Mouse (Mus musculus) limb, embryonic 15.5 days (tissue): ENCODE measurements around the gene Odf3l2. TPM values are rescaled to one million over a fixed set of nuclear protein-coding genes. Genes with fewer than 3 reads are reported as not detected.

Experiments used
- ATAC-seq: fragments of 200-750 bp; cut with Nextera tagmentation; 2 replicates; pipeline ENCODE4 v1.8.0; 2017; ENCODE audit warnings: low read depth, moderate TSS enrichment; ENCODE audit not compliant: insufficient number of reproducible peaks, low FRiP score, low TSS enrichment
- H3K27ac ChIP-seq: fragments of 300-500 bp; sonication (generic); 2 replicates; pipeline ENCODE4 v1.5.1; 2015; ENCODE audit warnings: moderate library complexity, mild to moderate bottlenecking, inconsistent platforms
- H3K27me3 ChIP-seq: fragments of 300-500 bp; sonication (generic); 2 replicates; pipeline ENCODE4 v1.6.1; 2015; ENCODE audit warnings: inconsistent platforms
- H3K36me3 ChIP-seq: fragments of 300-500 bp; sonication (generic); 2 replicates; pipeline ENCODE4 v1.6.1; 2015; ENCODE audit warnings: inconsistent platforms
- H3K4me1 ChIP-seq: fragments of 300-500 bp; sonication (generic); 2 replicates; pipeline ENCODE4 v1.6.1; 2015; ENCODE audit warnings: inconsistent platforms
- H3K4me2 ChIP-seq: fragments of 300-500 bp; sonication (generic); 2 replicates; pipeline ENCODE4 v1.6.1; 2015; ENCODE audit warnings: mild to moderate bottlenecking, inconsistent platforms
- H3K4me3 ChIP-seq: fragments of 300-500 bp; sonication (generic); 2 replicates; pipeline ENCODE4 v1.5.1; 2015; ENCODE audit warnings: mild to moderate bottlenecking, inconsistent platforms
- H3K9ac ChIP-seq: fragments of 300-500 bp; sonication (generic); 2 replicates; pipeline ENCODE4 v1.6.1; 2015; ENCODE audit warnings: inconsistent platforms
- H3K9me3 ChIP-seq: fragments of 300-500 bp; sonication (generic); 2 replicates; pipeline ENCODE4 v1.6.1; 2016; ENCODE audit warnings: inconsistent platforms
- WGBS: fragments of 180-500 bp; shearing (Covaris S2); methylation state at CpG from one replicate; pipeline ENCODE4 v1.1.7; 2015; 5-methylcytosine and 5-hydroxymethylcytosine counted together
- polyA plus RNA-seq: library from polyadenylated mRNA; unstranded; fragments of >200 nt; fragmentation: Nextera tagmentation; extraction: Ambion mirVana; gene quantifications from 2 replicates; pipeline ENCODE4 v1.2.1, GENCODE M21; 2015

Odf3l2 gene
- polyA plus RNA-seq, 1 experiment from 2014 or later, result 0.12 TPM

GRCm38 (mm10) chr10:79682916-79683582 is 37.5 kb upstream of the Odf3l2 start:
- no peak for ATAC-seq
- Histone ChIP-seq H3K27me3 (no peaks in the 10 kb centered on the region), H3K4me1 (peaks cover 27% of the 10 kb centered on the region), H3K4me3 (peak overlapping the region; percentile 71), H3K9ac (peak overlapping the region; percentile 75), H3K4me2 (peak overlapping the region; percentile 84), H3K36me3 (peaks cover 41% of the 10 kb centered on the region), H3K9me3 (no peaks in the 10 kb centered on the region), H3K27ac (peak overlapping the region; percentile 87)
- WGBS, result 1% methylated on average over 10 of the region's 10 CpGs

GRCm38 (mm10) chr10:79682551-79682915 is 37.0 kb upstream of the Odf3l2 start:
- H3K9ac ChIP-seq, result peak overlapping the region; percentile 75
- under 1% methylated on average over 10 of the region's 10 CpGs for WGBS
- no peak for ATAC-seq

GRCm38 (mm10) chr10:79681591-79682245 is 36.2 kb upstream of the Odf3l2 start, which contains the start of gene Cdc34:
Cdc34 (plus strand) TSS chr10:79682195.
- Histone ChIP-seq H3K36me3 (peaks cover 28% of the 10 kb centered on the region), H3K27ac (peak within 1 kb of the TSS; percentile 87), H3K4me3 (peak within 1 kb of the TSS; percentile 71), H3K27me3 (no peaks in the 10 kb centered on the region), H3K9ac (peak within 1 kb of the TSS; percentile 75), H3K9me3 (no peaks in the 10 kb centered on the region), H3K4me2 (peak within 1 kb of the TSS; percentile 84), H3K4me1 (peaks cover 27% of the 10 kb centered on the region)
- under 1% methylated on average over 82 of the region's 84 CpGs for WGBS
- ATAC-seq, result peak; percentile 95

More at GRCm38 (mm10) chr10:79682551-79682915, 37.0 kb upstream of the Odf3l2 start:
- Histone ChIP-seq H3K9me3 (no peaks in the 10 kb centered on the region), H3K4me1 (peaks cover 27% of the 10 kb centered on the region), H3K27ac (peak overlapping the region; percentile 87), H3K4me3 (peak overlapping the region; percentile 71), H3K36me3 (peaks cover 36% of the 10 kb centered on the region), H3K27me3 (no peaks in the 10 kb centered on the region), H3K4me2 (peak overlapping the region; percentile 84)

GRCm38 (mm10) chr10:79680606-79681495 is 35.3 kb upstream of the Odf3l2 start:
- no peak for ATAC-seq
- no peaks in the 10 kb centered on the region for H3K27me3 ChIP-seq
- no peaks in the 10 kb centered on the region for H3K9me3 ChIP-seq
- peaks cover 23% of the 10 kb centered on the region for H3K36me3 ChIP-seq
- peak overlapping the region; percentile 52 for H3K4me2 ChIP-seq
- peak overlapping the region; percentile 71 for H3K4me3 ChIP-seq
- WGBS, result 35% methylated on average over 11 of the region's 11 CpGs
- peak overlapping the region; percentile 87 for H3K27ac ChIP-seq
- peak overlapping the region; percentile 28 for H3K9ac ChIP-seq
- H3K4me1 ChIP-seq, result peaks cover 27% of the 10 kb centered on the region

GRCm38 (mm10) chr10:79675346-79676035 is 30.0 kb upstream of the Odf3l2 start:
- no peak overlapping the region for H3K4me2 ChIP-seq
- H3K9ac ChIP-seq, result no peak overlapping the region
- peaks cover 8% of the 10 kb centered on the region for H3K4me1 ChIP-seq
- no peak overlapping the region for H3K4me3 ChIP-seq
- no peaks in the 10 kb centered on the region for H3K27me3 ChIP-seq
- no peak overlapping the region for H3K27ac ChIP-seq
- WGBS, result 57% methylated on average over 44 of the region's 44 CpGs
- no peak for ATAC-seq
- H3K36me3 ChIP-seq, result peaks cover 34% of the 10 kb centered on the region
- H3K9me3 ChIP-seq, result no peaks in the 10 kb centered on the region

- WGBS, result 91% methylated on average over 3 of the region's 3 CpGs
- ATAC-seq, result no peak
These were observed 27.5 kb upstream of the Odf3l2 start for GRCm38 (mm10) chr10:79673054-79673453.

GRCm38 (mm10) chr10:79672088-79672455 is 26.5 kb upstream of the Odf3l2 start:
- peaks cover 14% of the 10 kb centered on the region for H3K4me1 ChIP-seq
- H3K4me2 ChIP-seq, result no peak overlapping the region
- H3K9me3 ChIP-seq, result no peaks in the 10 kb centered on the region
- ATAC-seq, result no peak
- peaks cover 34% of the 10 kb centered on the region for H3K36me3 ChIP-seq
- no peak overlapping the region for H3K4me3 ChIP-seq
- H3K27me3 ChIP-seq, result no peaks in the 10 kb centered on the region
- no peak overlapping the region for H3K9ac ChIP-seq
- no peak overlapping the region for H3K27ac ChIP-seq
- 67% methylated on average over 3 of the region's 3 CpGs for WGBS

More at GRCm38 (mm10) chr10:79673054-79673453, 27.5 kb upstream of the Odf3l2 start:
- Histone ChIP-seq H3K27ac (no peak overlapping the region), H3K9ac (no peak overlapping the region), H3K4me3 (no peak overlapping the region), H3K27me3 (no peaks in the 10 kb centered on the region), H3K4me1 (peaks cover 14% of the 10 kb centered on the region), H3K9me3 (no peaks in the 10 kb centered on the region), H3K36me3 (peaks cover 34% of the 10 kb centered on the region), H3K4me2 (no peak overlapping the region)

GRCm38 (mm10) chr10:79671396-79672087 is 26.0 kb upstream of the Odf3l2 start:
- Histone ChIP-seq H3K4me3 (no peak overlapping the region), H3K27ac (no peak overlapping the region), H3K36me3 (peaks cover 34% of the 10 kb centered on the region), H3K27me3 (no peaks in the 10 kb centered on the region), H3K9me3 (no peaks in the 10 kb centered on the region), H3K9ac (no peak overlapping the region), H3K4me1 (peaks cover 14% of the 10 kb centered on the region), H3K4me2 (no peak overlapping the region)
- no peak for ATAC-seq
- 47% methylated on average over 6 of the region's 6 CpGs for WGBS

GRCm38 (mm10) chr10:79670071-79670888 is 24.7 kb upstream of the Odf3l2 start:
- Histone ChIP-seq H3K27ac (peak overlapping the region; percentile 91), H3K4me3 (peak overlapping the region; percentile 67), H3K4me2 (peak overlapping the region; percentile 85), H3K9me3 (no peaks in the 10 kb centered on the region), H3K36me3 (peaks cover 25% of the 10 kb centered on the region), H3K9ac (peak overlapping the region; percentile 64), H3K4me1 (peaks cover 14% of the 10 kb centered on the region), H3K27me3 (no peaks in the 10 kb centered on the region)
- no peak for ATAC-seq
- WGBS, result 32% methylated on average over 15 of the region's 15 CpGs

GRCm38 (mm10) chr10:79669576-79670057 is 24.1 kb upstream of the Odf3l2 start:
- ATAC-seq, result peak; percentile 42
- H3K36me3 ChIP-seq, result peaks cover 23% of the 10 kb centered on the region
- peak overlapping the region; percentile 64 for H3K9ac ChIP-seq
- peak overlapping the region; percentile 91 for H3K27ac ChIP-seq
- H3K4me2 ChIP-seq, result peak overlapping the region; percentile 85
- H3K27me3 ChIP-seq, result no peaks in the 10 kb centered on the region
- no peaks in the 10 kb centered on the region for H3K9me3 ChIP-seq
- H3K4me3 ChIP-seq, result peak overlapping the region; percentile 67
- WGBS, result under 1% methylated on average over 47 of the region's 47 CpGs
- peaks cover 14% of the 10 kb centered on the region for H3K4me1 ChIP-seq
